Mouse (Mus musculus) frontal cortex, adult (tissue): ENCODE measurements around the gene Fam160b1.
A peak's percentile ranks its signal among the peaks of the same experiment; 100 is the strongest.

ENCODE experiments used
- ATAC-seq: cut with Nextera tagmentation; 2 replicates; pipeline ENCODE4 v1.9.2; 2017; ENCODE audit warnings: mild to moderate bottlenecking, moderate library complexity, mixed read lengths; ENCODE audit not compliant: low TSS enrichment

Fam160b1 gene

GRCm38 (mm10) chr19:57344678-57345077 lies 15.8 kb upstream of the Fam160b1 start:
- ATAC-seq = no peak

- no peak for ATAC-seq
Measured at GRCm38 (mm10) chr19:57349096-57349495, 11.4 kb upstream of the Fam160b1 start.

DNA sequence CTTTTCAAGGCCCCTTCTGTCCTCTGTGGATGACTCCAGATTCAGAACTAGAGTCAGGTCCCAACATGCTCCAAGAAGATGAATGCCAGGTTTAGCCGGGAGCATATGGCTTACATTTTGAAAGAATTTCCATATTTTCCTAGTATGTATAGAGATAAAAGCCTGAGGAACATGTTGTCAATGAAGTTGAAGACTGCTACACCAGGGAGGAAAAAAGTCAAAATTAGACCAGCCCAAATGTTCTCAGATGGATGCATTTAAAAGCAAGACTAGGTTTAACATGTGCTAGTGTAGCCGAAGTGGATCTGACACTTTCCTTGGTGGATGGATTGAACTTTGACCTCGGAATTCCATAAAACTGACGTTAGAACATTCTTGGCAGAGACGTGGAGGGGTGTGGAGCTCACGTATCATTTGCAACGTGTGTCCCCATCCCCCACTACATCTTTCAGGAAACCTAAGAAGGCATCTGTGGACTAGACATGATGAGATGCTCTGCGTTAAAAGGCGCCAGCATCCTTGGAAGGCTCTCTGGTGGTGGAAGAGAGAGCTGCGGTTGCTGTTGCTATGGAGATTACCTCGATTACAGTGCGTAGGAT lies 8.0 kb upstream of the Fam160b1 start:
- peak; percentile 90 for ATAC-seq

- no peak for ATAC-seq
Measured at GRCm38 (mm10) chr19:57353228-57353627, 7.3 kb upstream of the Fam160b1 start.

DNA sequence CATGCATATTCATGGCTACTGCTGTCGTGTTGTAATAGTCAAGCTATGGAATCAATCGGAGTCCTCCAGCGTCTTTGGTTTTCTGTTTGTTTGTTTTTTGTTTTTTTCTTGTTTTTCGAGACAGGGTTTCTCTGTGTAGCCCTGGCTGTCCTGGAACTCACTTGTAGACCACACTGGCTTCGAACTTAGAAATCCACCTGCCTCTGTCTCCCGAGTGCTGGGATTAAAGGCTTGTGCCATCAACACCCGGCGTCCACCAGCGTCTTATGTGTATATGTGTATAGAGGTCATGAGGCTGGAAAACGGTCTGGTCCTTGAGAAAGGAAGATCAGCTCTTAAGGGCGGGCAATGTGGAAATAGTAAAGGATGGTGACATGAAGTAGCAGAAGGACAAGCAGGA lies 6.4 kb upstream of the Fam160b1 start:
- no peak for ATAC-seq

- no peak for ATAC-seq
Measured at GRCm38 (mm10) chr19:57354715-57355114, 5.8 kb upstream of the Fam160b1 start.

DNA sequence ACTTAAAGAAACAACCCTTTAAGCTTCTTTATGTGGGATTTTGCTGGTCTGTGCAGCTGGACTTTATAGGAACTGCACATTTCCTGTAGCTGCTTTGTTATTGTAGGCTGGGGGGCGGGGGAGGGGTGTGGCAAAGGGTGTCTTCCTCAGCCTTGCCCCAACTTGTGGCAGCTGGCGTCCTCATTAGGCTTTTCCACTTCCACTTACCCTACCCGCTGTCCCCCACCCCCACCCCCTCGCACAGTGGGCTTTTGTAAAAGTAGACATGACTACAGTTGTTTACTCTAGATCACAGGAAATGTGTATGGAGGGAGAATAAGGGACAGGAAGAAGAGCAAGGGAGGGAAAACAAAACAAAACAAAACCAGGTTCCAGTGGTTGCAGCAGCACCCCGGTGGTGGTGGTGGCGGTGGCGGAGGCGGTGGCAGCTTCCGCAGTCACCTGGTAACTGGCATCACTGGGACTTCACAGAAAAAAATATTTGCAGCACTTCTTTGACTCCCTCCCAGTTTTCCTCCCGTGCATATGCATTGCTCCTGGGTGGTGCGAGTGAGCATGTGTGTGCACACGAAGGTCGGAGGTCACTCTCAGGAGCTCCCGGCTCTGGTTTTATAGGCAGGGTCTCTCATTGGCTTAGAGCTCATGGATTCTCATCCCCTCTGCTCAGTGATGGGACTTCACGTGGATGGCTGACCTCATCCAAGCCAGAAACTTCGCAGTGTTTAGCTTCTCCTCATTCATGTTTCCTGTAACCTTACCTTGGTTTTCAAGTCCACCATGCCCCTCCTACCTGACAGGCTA lies 4.8 kb upstream of the Fam160b1 start:
- no peak for ATAC-seq

DNA sequence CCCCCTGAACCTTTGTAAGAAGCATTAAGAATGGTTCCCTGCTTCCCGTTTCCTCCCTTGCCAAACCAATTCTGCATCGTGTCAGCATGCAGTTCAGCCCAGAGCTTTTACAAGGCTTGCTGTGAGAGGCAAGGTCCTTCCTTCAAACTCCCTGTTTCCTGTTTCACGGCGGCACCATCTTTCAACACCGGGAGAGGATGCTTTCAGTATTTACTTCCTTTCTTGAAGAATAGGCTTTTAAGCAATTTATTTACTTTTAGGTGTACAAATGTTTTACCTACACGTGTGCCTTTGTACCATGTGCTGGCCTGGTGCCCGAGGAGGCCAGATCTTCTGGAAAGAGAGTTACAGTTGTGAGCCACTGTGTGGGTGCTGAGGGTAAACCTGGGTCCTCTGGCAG lies 4.2 kb upstream of the Fam160b1 start:
- ATAC-seq = no peak

GRCm38 (mm10) chr19:57357244-57357643 lies 3.2 kb upstream of the Fam160b1 start:
- ATAC-seq = no peak

- ATAC-seq = no peak
Measured at GRCm38 (mm10) chr19:57357811-57358210, 2.7 kb upstream of the Fam160b1 start.

DNA sequence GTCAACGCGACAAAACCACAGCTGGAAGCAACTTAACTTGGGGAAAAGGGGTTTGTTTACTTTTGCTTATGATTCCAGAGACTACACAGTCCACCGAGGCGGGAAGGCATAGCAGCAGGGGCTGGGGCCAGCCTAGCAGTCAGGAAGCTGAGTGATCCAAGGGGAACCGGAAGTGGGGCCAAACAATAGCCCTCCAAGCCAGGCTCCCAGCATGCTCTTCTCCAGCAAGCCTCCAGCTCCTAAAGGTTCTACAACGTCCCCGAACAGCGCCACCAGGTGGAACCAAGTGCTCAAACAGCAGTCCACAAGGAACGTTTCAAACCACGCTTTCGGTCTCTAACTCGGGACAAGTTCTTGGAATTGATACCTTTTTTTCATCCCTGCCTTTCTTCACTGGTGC lies 2.2 kb upstream of the Fam160b1 start:
- ATAC-seq = 0 out of 2 replicates have a peak, but pooled peaks have one; percentile 21

DNA sequence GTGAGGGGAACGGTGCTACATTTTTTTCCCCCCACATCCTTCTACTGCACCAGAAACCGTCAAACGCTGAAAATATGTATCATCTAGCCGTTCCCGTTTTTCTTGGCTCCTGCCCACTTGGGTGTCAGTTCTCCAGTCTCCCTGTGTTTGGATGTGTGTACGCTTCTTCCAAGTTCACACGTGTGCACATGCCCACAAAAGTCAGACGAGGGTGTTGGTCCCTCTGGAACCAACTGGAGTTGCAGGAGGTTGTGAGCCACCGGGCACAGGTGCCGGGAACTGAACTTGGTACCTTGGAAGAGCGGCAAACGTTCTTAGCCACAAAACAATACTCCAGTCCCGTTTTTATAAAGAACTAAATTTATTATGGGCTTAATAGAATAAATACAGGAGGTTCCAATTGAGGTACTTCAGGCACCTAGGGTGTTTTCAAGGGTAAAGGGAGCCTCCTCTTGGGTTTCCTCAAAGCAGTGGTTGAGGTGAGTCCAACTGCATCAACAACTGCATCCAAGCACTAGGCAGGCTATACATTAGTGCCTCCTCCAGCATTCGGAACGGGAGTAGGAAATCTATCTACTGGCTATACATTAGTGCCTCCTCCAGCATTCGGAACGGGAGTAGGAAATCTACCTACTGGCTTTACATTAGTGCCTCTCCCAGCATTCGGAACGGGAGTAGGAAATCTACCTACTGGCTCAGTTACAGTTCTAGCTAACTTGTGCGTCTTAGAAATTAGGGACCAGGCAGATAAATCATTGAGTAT lies 1.5 kb upstream of the Fam160b1 start:
- no peak for ATAC-seq

DNA sequence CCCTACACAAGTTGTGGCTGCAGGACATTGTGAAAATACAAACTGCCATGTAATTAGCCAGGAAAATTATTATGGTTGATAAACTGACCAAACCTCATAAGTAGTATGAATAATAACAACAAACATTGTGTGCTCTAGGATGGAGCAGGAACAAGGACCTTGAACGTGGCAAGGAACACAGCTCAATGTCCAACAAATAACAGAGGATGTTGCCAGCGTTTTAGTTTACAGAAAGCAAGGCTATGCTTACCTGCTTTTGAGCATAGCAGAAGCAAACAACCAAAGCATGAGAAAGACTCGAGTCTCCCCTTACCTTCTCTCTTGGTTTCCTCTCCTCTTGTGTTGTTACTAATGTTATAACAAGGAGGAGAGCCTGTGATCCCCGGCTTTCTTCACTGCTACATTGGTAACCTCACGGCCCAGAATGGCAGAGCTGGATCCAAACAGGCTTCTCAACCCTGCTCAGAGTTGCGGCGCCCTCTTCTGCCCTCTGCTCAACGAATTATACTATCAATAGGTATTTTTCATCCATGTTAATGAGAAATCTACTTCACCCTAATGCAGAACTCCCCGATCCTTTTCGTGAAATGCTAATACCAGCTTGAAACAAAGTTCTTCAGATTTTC lies 666 bp upstream of the Fam160b1 start:
- ATAC-seq = 0 out of 2 replicates have a peak, but pooled peaks have one; percentile 14

- ATAC-seq = peak; percentile 9
Measured at GRCm38 (mm10) chr19:57361131-57361938, 855 bp downstream of the Fam160b1 start.

GRCm38 (mm10) chr19:57361939-57362307 lies 1.4 kb downstream of the Fam160b1 start:
- ATAC-seq = no peak

DNA sequence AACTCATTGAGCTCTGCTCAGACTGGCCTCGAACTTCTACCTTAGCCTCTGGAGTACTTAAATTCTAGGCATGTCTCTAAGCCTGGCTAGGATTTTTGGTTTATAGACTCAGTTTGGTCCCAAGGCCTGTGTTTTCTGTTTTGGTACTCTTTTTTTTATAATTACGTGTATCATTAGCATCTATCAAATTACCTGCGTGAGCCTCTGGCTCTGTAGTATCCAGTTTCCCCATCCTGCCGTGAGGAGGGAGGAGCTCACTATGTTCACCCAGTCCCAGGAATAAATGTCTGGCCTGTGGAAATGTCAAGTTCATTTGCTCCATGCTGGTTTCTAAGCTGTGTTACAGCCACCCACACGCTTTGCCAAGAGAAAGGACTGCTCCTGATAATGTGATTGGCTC lies 2.1 kb downstream of the Fam160b1 start:
- no peak for ATAC-seq

DNA sequence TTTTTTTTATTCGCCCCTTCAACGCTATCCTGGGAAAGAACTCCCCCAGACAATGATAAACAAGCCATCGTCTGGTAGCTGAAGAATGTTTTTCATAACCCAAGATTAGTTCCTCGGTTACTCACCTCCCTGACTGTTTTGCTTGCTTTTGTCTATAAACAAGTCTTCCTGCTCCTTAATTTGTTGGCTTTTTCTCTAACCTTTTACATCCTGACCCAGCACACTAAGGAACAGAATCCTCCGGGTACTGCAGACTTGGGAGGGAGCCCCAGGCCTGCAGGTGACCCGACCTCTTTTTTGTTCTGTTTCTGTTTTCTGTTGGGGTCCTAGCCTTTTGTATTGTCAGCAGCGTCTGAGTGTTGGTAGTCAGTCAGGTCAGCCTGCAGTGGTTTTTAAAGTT lies 2.6 kb downstream of the Fam160b1 start:
- no peak for ATAC-seq

- ATAC-seq = no peak
Measured at GRCm38 (mm10) chr19:57363538-57363937, 3.1 kb downstream of the Fam160b1 start.

GRCm38 (mm10) chr19:57364942-57365673 lies 4.6 kb downstream of the Fam160b1 start:
- no peak for ATAC-seq

DNA sequence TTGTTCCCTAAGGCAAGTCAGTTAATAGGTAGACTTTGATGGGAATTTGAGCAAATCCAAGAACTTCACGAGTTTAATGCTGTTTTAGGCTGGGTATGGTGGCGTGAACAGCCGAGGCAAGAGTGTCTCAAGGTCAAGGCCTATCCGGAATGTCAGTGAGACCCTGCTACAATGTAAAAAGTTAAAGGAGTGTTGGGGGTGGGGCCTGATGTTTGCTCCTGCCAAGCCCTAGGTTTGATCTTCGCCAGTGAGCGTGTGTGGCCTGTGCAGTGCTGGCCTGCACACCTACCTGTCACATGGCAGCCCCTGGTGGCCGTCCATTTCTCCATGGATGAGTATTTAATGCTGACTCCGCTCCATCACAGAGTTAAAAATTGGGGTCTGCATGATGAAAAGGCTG lies 5.5 kb downstream of the Fam160b1 start:
- no peak for ATAC-seq

GRCm38 (mm10) chr19:57366626-57367025 lies 6.1 kb downstream of the Fam160b1 start:
- no peak for ATAC-seq
